Mouse (Mus musculus) testis, adult 2 months (tissue): ENCODE data around the gene Samsn1.

Experiments
- CTCF ChIP-seq: fragments of 200-500 bp; IDR thresholded peaks from 2 replicates; pipeline ENCODE4 v1.5.1; 2012; ENCODE audit warnings: low read depth, mild to moderate bottlenecking, inconsistent platforms, low read length, moderate library complexity; ENCODE audit not compliant: control insufficient read depth, insufficient read depth, insufficient replicate concordance
- POLR2A ChIP-seq: fragments of 200-500 bp; IDR thresholded peaks from 2 replicates; pipeline ENCODE4 v1.6.1; 2012; ENCODE audit warnings: low read depth, mild to moderate bottlenecking, inconsistent platforms, low read length, moderate library complexity; ENCODE audit not compliant: control insufficient read depth

- TF ChIP-seq CTCF: no peak
- no peak for TF ChIP-seq POLR2A
These were observed 119.1 kb downstream of the Samsn1 start for GRCm38 (mm10) chr16:75903028-75903427.
